Mouse (Mus musculus): ENCODE measurements around the gene Traf7.

DNA sequence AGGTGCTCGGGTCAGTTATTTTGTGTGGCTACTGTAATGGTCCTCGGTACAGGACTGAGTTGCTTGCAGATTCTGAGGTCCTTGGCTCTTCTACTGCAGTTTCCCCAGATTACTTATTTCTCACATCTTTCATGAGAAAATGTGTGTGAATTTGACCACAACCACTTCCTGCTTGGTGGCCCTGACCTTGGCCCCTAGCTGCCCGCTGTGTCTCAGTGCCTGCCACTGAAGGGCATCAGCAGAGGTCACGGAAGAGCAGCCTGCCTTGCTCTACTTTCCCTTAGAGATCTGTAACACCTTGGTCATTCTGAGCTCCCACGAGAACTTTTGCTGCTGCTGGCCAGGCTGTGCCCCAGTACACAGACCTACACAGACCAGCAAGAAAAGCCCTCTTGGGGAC is 35.9 kb upstream of the Traf7 start:
- TF ChIP-seq CTCF (IDR thresholded peaks at IDR 0.05; ENCODE audit: low read depth) (no peak), EP300 (optimal IDR thresholded peaks at IDR 0.05) (no peak)

Data from stomach, postnatal 0 days (tissue).